Mouse (Mus musculus): Measurements from ENCODE around the gene Slc38a4.

- no peak for TF ChIP-seq POLR2A (IDR thresholded peaks at IDR 0.05; ENCODE audit: low read depth, low read length)
- no peak for TF ChIP-seq CTCF (IDR thresholded peaks at IDR 0.05; ENCODE audit: extremely low read depth, insufficient read length, insufficient replicate concordance, low read depth, low read length)
Measured at GRCm38 (mm10) chr15:97041182-97041581, 14.6 kb downstream of the Slc38a4 start.
